Mouse (Mus musculus): ENCODE data around the gene Ppil2. TPM values are rescaled to one million over a fixed set of nuclear protein-coding genes. Genes with fewer than 3 reads are reported as not detected.

The Ppil2 gene
- polyA plus RNA-seq, 1 experiment from 2014 or later, result 153 TPM

- Histone ChIP-seq H3K4me2 (ENCODE audit: low read length) (no peak overlapping the region), H3K9me3 (replicated peaks; ENCODE audit: control insufficient read depth, low read length, poor library complexity, severe bottlenecking) (no peaks in the 10 kb centered on the region), H3K4me3 (ENCODE audit: low read depth, low read length) (no peak overlapping the region), H3K27me3 (ENCODE audit: control insufficient read depth, insufficient read depth, low read depth, low read length) (no peaks in the 10 kb centered on the region), H3K27ac (ENCODE audit: low read length) (no peak overlapping the region), H3K4me1 (ENCODE audit: control insufficient read depth, insufficient read depth, low read length) (peaks cover 6% of the 10 kb centered on the region), H3K36me3 (ENCODE audit: control insufficient read depth, insufficient read depth, low read length) (no peaks in the 10 kb centered on the region), H3K9ac (ENCODE audit: low read depth, low read length) (no peak overlapping the region)
- no peak for ATAC-seq
- WGBS, result 89% methylated on average over 15 of the region's 15 CpGs
These were observed 26.3 kb upstream of the Ppil2 start for GRCm38 (mm10) chr16:17137355-17137754.

GRCm38 (mm10) chr16:17132906-17133200, 21.8 kb upstream of the Ppil2 start:
- Histone ChIP-seq H3K36me3 (ENCODE audit: control insufficient read depth, insufficient read depth, low read length) (no peaks in the 10 kb centered on the region), H3K9ac (ENCODE audit: low read depth, low read length) (no peak overlapping the region), H3K4me3 (ENCODE audit: low read depth, low read length) (peak overlapping the region; percentile 89), H3K4me2 (ENCODE audit: low read length) (peak overlapping the region; percentile 99), H3K9me3 (replicated peaks; ENCODE audit: control insufficient read depth, low read length, poor library complexity, severe bottlenecking) (no peaks in the 10 kb centered on the region), H3K4me1 (ENCODE audit: control insufficient read depth, insufficient read depth, low read length) (peaks cover 13% of the 10 kb centered on the region), H3K27me3 (ENCODE audit: control insufficient read depth, insufficient read depth, low read depth, low read length) (no peaks in the 10 kb centered on the region), H3K27ac (ENCODE audit: low read length) (no peak overlapping the region)
- WGBS, result 34% methylated on average over 7 of the region's 7 CpGs
- no peak for ATAC-seq

GRCm38 (mm10) chr16:17132089-17132905, 21.2 kb upstream of the Ppil2 start, which contains the start of gene Sdf2l1:
Gene Sdf2l1, minus strand, starts transcription at chr16:17132383.
- H3K4me1 ChIP-seq (ENCODE audit: control insufficient read depth, insufficient read depth, low read length), result peaks cover 13% of the 10 kb centered on the region
- H3K4me3 ChIP-seq (ENCODE audit: low read depth, low read length), result peak within 1 kb of the TSS; percentile 89
- H3K27ac ChIP-seq (ENCODE audit: low read length), result peak within 1 kb of the TSS; percentile 77
- H3K9ac ChIP-seq (ENCODE audit: low read depth, low read length), result peak within 1 kb of the TSS; percentile 77
- whole genome bisulfite sequencing, result under 1% methylated on average over 47 of the region's 47 CpGs
- no peaks in the 10 kb centered on the region for H3K36me3 ChIP-seq (ENCODE audit: control insufficient read depth, insufficient read depth, low read length)
- peak within 1 kb of the TSS; percentile 99 for H3K4me2 ChIP-seq (ENCODE audit: low read length)
- no peaks in the 10 kb centered on the region for H3K9me3 ChIP-seq (replicated peaks; ENCODE audit: control insufficient read depth, low read length, poor library complexity, severe bottlenecking)
- ATAC-seq, result peak; percentile 99
- no peaks in the 10 kb centered on the region for H3K27me3 ChIP-seq (ENCODE audit: control insufficient read depth, insufficient read depth, low read depth, low read length)

- 4% methylated on average over 43 of the region's 43 CpGs for WGBS
- Histone ChIP-seq H3K9ac (ENCODE audit: low read depth, low read length) (peak overlapping the region; percentile 77), H3K36me3 (ENCODE audit: control insufficient read depth, insufficient read depth, low read length) (no peaks in the 10 kb centered on the region), H3K9me3 (replicated peaks; ENCODE audit: control insufficient read depth, low read length, poor library complexity, severe bottlenecking) (no peaks in the 10 kb centered on the region), H3K27me3 (ENCODE audit: control insufficient read depth, insufficient read depth, low read depth, low read length) (no peaks in the 10 kb centered on the region), H3K4me2 (ENCODE audit: low read length) (peak overlapping the region; percentile 99), H3K27ac (ENCODE audit: low read length) (peak overlapping the region; percentile 77), H3K4me1 (ENCODE audit: control insufficient read depth, insufficient read depth, low read length) (peaks cover 13% of the 10 kb centered on the region), H3K4me3 (ENCODE audit: low read depth, low read length) (peak overlapping the region; percentile 89)
- ATAC-seq, result no peak
These were observed 20.4 kb upstream of the Ppil2 start for GRCm38 (mm10) chr16:17131191-17132088.

GRCm38 (mm10) chr16:17127292-17127691, 16.2 kb upstream of the Ppil2 start:
- no peaks in the 10 kb centered on the region for H3K36me3 ChIP-seq (ENCODE audit: control insufficient read depth, insufficient read depth, low read length)
- no peaks in the 10 kb centered on the region for H3K27me3 ChIP-seq (ENCODE audit: control insufficient read depth, insufficient read depth, low read depth, low read length)
- peaks cover 22% of the 10 kb centered on the region for H3K4me1 ChIP-seq (ENCODE audit: control insufficient read depth, insufficient read depth, low read length)
- ATAC-seq, result no peak
- H3K9me3 ChIP-seq (replicated peaks; ENCODE audit: control insufficient read depth, low read length, poor library complexity, severe bottlenecking), result no peaks in the 10 kb centered on the region
- no peak overlapping the region for H3K9ac ChIP-seq (ENCODE audit: low read depth, low read length)
- no peak overlapping the region for H3K4me3 ChIP-seq (ENCODE audit: low read depth, low read length)
- H3K4me2 ChIP-seq (ENCODE audit: low read length), result no peak overlapping the region
- no peak overlapping the region for H3K27ac ChIP-seq (ENCODE audit: low read length)
- WGBS, result 100% methylated on average over 1 of the region's 1 CpGs

- Histone ChIP-seq H3K4me2 (ENCODE audit: low read length) (peak within 1 kb of the TSS; percentile 93), H3K4me1 (ENCODE audit: control insufficient read depth, insufficient read depth, low read length) (peaks cover 15% of the 10 kb centered on the region), H3K36me3 (ENCODE audit: control insufficient read depth, insufficient read depth, low read length) (no peaks in the 10 kb centered on the region), H3K9ac (ENCODE audit: low read depth, low read length) (peak within 1 kb of the TSS; percentile 62), H3K27me3 (ENCODE audit: control insufficient read depth, insufficient read depth, low read depth, low read length) (no peaks in the 10 kb centered on the region), H3K4me3 (ENCODE audit: low read depth, low read length) (peak within 1 kb of the TSS; percentile 46), H3K9me3 (replicated peaks; ENCODE audit: control insufficient read depth, low read length, poor library complexity, severe bottlenecking) (no peaks in the 10 kb centered on the region), H3K27ac (ENCODE audit: low read length) (no peak within 1 kb of the TSS)
- ATAC-seq, result peak; percentile 93
- WGBS, result under 1% methylated on average over 25 of the region's 25 CpGs
These were observed 13.9 kb upstream of the Ppil2 start, which contains the start of gene 2610318N02Rik for GRCm38 (mm10) chr16:17124871-17125520. Gene 2610318N02Rik, minus strand, starts transcription at chr16:17125167.

GRCm38 (mm10) chr16:17124119-17124870, 13.2 kb upstream of the Ppil2 start:
- H3K9ac ChIP-seq (ENCODE audit: low read depth, low read length), result peak overlapping the region; percentile 62
- H3K4me3 ChIP-seq (ENCODE audit: low read depth, low read length), result peak overlapping the region; percentile 46
- WGBS, result under 1% methylated on average over 22 of the region's 22 CpGs
- no peaks in the 10 kb centered on the region for H3K27me3 ChIP-seq (ENCODE audit: control insufficient read depth, insufficient read depth, low read depth, low read length)
- no peaks in the 10 kb centered on the region for H3K9me3 ChIP-seq (replicated peaks; ENCODE audit: control insufficient read depth, low read length, poor library complexity, severe bottlenecking)
- ATAC-seq, result peak; percentile 28; the same call in 1 of the 2 replicates
- no peak overlapping the region for H3K27ac ChIP-seq (ENCODE audit: low read length)
- peaks cover 15% of the 10 kb centered on the region for H3K4me1 ChIP-seq (ENCODE audit: control insufficient read depth, insufficient read depth, low read length)
- no peaks in the 10 kb centered on the region for H3K36me3 ChIP-seq (ENCODE audit: control insufficient read depth, insufficient read depth, low read length)
- peak overlapping the region; percentile 93 for H3K4me2 ChIP-seq (ENCODE audit: low read length)

GRCm38 (mm10) chr16:17121569-17121968, 10.5 kb upstream of the Ppil2 start:
- H3K4me2 ChIP-seq (ENCODE audit: low read length), result peak overlapping the region; percentile 31
- 36% methylated on average over 14 of the region's 14 CpGs for WGBS
- H3K4me1 ChIP-seq (ENCODE audit: control insufficient read depth, insufficient read depth, low read length), result peaks cover 15% of the 10 kb centered on the region
- H3K9me3 ChIP-seq (replicated peaks; ENCODE audit: control insufficient read depth, low read length, poor library complexity, severe bottlenecking), result no peaks in the 10 kb centered on the region
- no peaks in the 10 kb centered on the region for H3K27me3 ChIP-seq (ENCODE audit: control insufficient read depth, insufficient read depth, low read depth, low read length)
- no peak overlapping the region for H3K4me3 ChIP-seq (ENCODE audit: low read depth, low read length)
- ATAC-seq, result peak; percentile 30; the same call in 1 of the 2 replicates
- H3K36me3 ChIP-seq (ENCODE audit: control insufficient read depth, insufficient read depth, low read length), result no peaks in the 10 kb centered on the region
- no peak overlapping the region for H3K27ac ChIP-seq (ENCODE audit: low read length)
- H3K9ac ChIP-seq (ENCODE audit: low read depth, low read length), result no peak overlapping the region
